In genomic region chr7:24371809-24372145, GRCm38 (mm10) we compare ENCODE assay signal across 17 mouse cellular contexts. TPM values are rescaled to one million over a fixed set of nuclear protein-coding genes. Genes with fewer than 3 reads are reported as not detected.
DNase-seq lines count a peak whose midpoint lies in the region; ATAC-seq and TF ChIP-seq lines count a peak whose summit lies in the region.
"Had no signal": no experiment of that assay in that cellular context is flagged by ENCODE, and none has a peak within 500 bp of the region (broad histone marks: within the 10 kb centered on the region; RNA-seq: fewer than 3 reads in every experiment).

No protein-coding gene starts in this region.

- 0 out of 2 replicates have a peak overlapping the region, but pooled peaks have one; percentile 21 for H3K4me2 ChIP-seq in intestine, postnatal 0 days (replicated peaks; ENCODE audit: low read depth)
- H3K4me2 ChIP-seq in intestine, embryonic 16.5 days (ENCODE audit: low read depth, low read length), result no peak overlapping the region
- H3K4me2 ChIP-seq in liver, embryonic 16.5 days (ENCODE audit: low read depth, low read length), result peak overlapping the region; percentile 95
- no peak overlapping the region for H3K4me2 ChIP-seq in kidney, embryonic 15.5 days
- H3K4me2 ChIP-seq: lung, embryonic 15.5 days; midbrain, embryonic 13.5 days had no signal

- no peak overlapping the region for H3K4me3 ChIP-seq in intestine, postnatal 0 days (ENCODE audit: low read depth, low read length)
- H3K4me3 ChIP-seq in intestine, embryonic 16.5 days (ENCODE audit: low read length), result no peak overlapping the region
- H3K4me3 ChIP-seq in G1E (ENCODE audit: low read depth, low read length), result peak overlapping the region; percentile 81
- peak overlapping the region; percentile 89 for H3K4me3 ChIP-seq in liver, embryonic 16.5 days (ENCODE audit: low read depth, low read length)
- H3K4me3 ChIP-seq in kidney, embryonic 15.5 days (replicated peaks), result no peak overlapping the region
- H3K4me3 ChIP-seq: lung, embryonic 15.5 days; midbrain, embryonic 13.5 days; neural tube, embryonic 13.5 days had no signal

- TF ChIP-seq CTCF in intestine, postnatal 0 days (IDR thresholded peaks at IDR 0.05; ENCODE audit: low read depth), result no peak
- TF ChIP-seq CTCF in G1E (IDR thresholded peaks at IDR 0.05; ENCODE audit: low read depth, low read length), result no peak

- H3K36me3 ChIP-seq in intestine, postnatal 0 days (ENCODE audit: control insufficient read depth, insufficient read depth), result no peaks in the 10 kb centered on the region
- no peaks in the 10 kb centered on the region for H3K36me3 ChIP-seq in intestine, embryonic 16.5 days (ENCODE audit: control insufficient read depth, insufficient read depth, low read length)
- H3K36me3 ChIP-seq in G1E (replicated peaks), result peaks cover 45% of the 10 kb centered on the region
- peaks cover 14% of the 10 kb centered on the region for H3K36me3 ChIP-seq in liver, embryonic 16.5 days (ENCODE audit: control insufficient read depth, insufficient read depth)
- H3K36me3 ChIP-seq in kidney, embryonic 15.5 days, result no peaks in the 10 kb centered on the region
- H3K36me3 ChIP-seq: lung, embryonic 15.5 days; midbrain, embryonic 13.5 days; neural tube, embryonic 13.5 days had no signal

- no peak for ATAC-seq in CD4-positive, CD25-positive, alpha-beta regulatory T cell, adult 4 months
- no peak for ATAC-seq in intestine, postnatal 0 days
- ATAC-seq in intestine, embryonic 16.5 days, result no peak
- no peak for ATAC-seq in G1E (ENCODE audit: extremely low read depth, insufficient number of reproducible peaks, low FRiP score, poor library complexity, severe bottlenecking)
- ATAC-seq in liver, embryonic 16.5 days (ENCODE audit: low read depth), result no peak
- no peak for ATAC-seq in kidney, embryonic 15.5 days (replicated peaks; ENCODE audit: low FRiP score)
- ATAC-seq: midbrain, embryonic 13.5 days had no signal

- peak; percentile 39 for DNase-seq in CD4-positive, CD25-positive, alpha-beta regulatory T cell, adult 2 months (ENCODE audit: low read depth, low spot score)
- DNase-seq in G1E (ENCODE audit: low spot score), result no peak
- no peak for DNase-seq in gastrocnemius, postnatal 25 days
- DNase-seq: kidney, adult 2 months had no signal

- H3K9ac ChIP-seq in intestine, postnatal 0 days (ENCODE audit: low read depth, low read length), result no peak overlapping the region
- no peak overlapping the region for H3K9ac ChIP-seq in intestine, embryonic 16.5 days (ENCODE audit: low read depth, low read length)
- peak overlapping the region; percentile 96 for H3K9ac ChIP-seq in liver, embryonic 16.5 days (ENCODE audit: low read depth, low read length)
- no peak overlapping the region for H3K9ac ChIP-seq in kidney, embryonic 15.5 days
- H3K9ac ChIP-seq: lung, embryonic 15.5 days; midbrain, embryonic 13.5 days; neural tube, embryonic 13.5 days had no signal

- no peaks in the 10 kb centered on the region; the same call in 1 of the 2 replicates for H3K4me1 ChIP-seq in intestine, postnatal 0 days (replicated peaks; ENCODE audit: control insufficient read depth, insufficient read depth, low read length)
- peaks cover 6% of the 10 kb centered on the region for H3K4me1 ChIP-seq in intestine, embryonic 16.5 days (ENCODE audit: control insufficient read depth, insufficient read depth, low read length)
- H3K4me1 ChIP-seq in G1E (ENCODE audit: insufficient read depth, low read depth, low read length), result peaks cover 82% of the 10 kb centered on the region
- H3K4me1 ChIP-seq in liver, embryonic 16.5 days (ENCODE audit: control insufficient read depth, low read depth, low read length), result peaks cover 65% of the 10 kb centered on the region
- peaks cover 30% of the 10 kb centered on the region for H3K4me1 ChIP-seq in kidney, embryonic 15.5 days

- 66% methylated on average over 3 of the region's 3 CpGs for WGBS in intestine, postnatal 0 days
- WGBS in intestine, embryonic 16.5 days, result 61% methylated on average over 3 of the region's 3 CpGs
- 16% methylated on average over 3 of the region's 3 CpGs for WGBS in liver, embryonic 16.5 days (ENCODE audit: insufficient replicate concordance)
- WGBS in kidney, embryonic 15.5 days, result 78% methylated on average over 3 of the region's 3 CpGs

- H3K27ac ChIP-seq in intestine, postnatal 0 days (ENCODE audit: low read depth, low read length), result no peak overlapping the region
- no peak overlapping the region for H3K27ac ChIP-seq in intestine, embryonic 16.5 days (ENCODE audit: low read length)
- peak overlapping the region; percentile 100 for H3K27ac ChIP-seq in liver, embryonic 16.5 days (ENCODE audit: low read length)
- no peak overlapping the region for H3K27ac ChIP-seq in kidney, embryonic 15.5 days
- H3K27ac ChIP-seq: lung, embryonic 15.5 days; midbrain, embryonic 13.5 days had no signal

- no peaks in the 10 kb centered on the region for H3K27me3 ChIP-seq in intestine, postnatal 0 days (replicated peaks; ENCODE audit: control insufficient read depth, insufficient read depth, low read length)
- H3K27me3 ChIP-seq in intestine, embryonic 16.5 days (replicated peaks; ENCODE audit: control insufficient read depth, insufficient read depth, low read length), result no peaks in the 10 kb centered on the region
- H3K27me3 ChIP-seq in G1E (ENCODE audit: insufficient read depth, low read length), result no peaks in the 10 kb centered on the region
- H3K27me3 ChIP-seq in liver, embryonic 16.5 days (ENCODE audit: control insufficient read depth, insufficient read depth, low read depth, low read length), result no peaks in the 10 kb centered on the region
- H3K27me3 ChIP-seq in kidney, embryonic 15.5 days, result no peaks in the 10 kb centered on the region
- H3K27me3 ChIP-seq: lung, embryonic 15.5 days had no signal

- H3K9me3 ChIP-seq in intestine, postnatal 0 days (ENCODE audit: control insufficient read depth), result no peaks in the 10 kb centered on the region
- H3K9me3 ChIP-seq in intestine, embryonic 16.5 days (ENCODE audit: control insufficient read depth, low read length), result no peaks in the 10 kb centered on the region
- no peaks in the 10 kb centered on the region for H3K9me3 ChIP-seq in G1E (replicated peaks)
- no peaks in the 10 kb centered on the region for H3K9me3 ChIP-seq in liver, embryonic 16.5 days (replicated peaks; ENCODE audit: control insufficient read depth, low read length)
- no peaks in the 10 kb centered on the region for H3K9me3 ChIP-seq in kidney, embryonic 15.5 days (replicated peaks)
- H3K9me3 ChIP-seq: lung, embryonic 15.5 days; midbrain, embryonic 13.5 days; neural tube, embryonic 13.5 days had no signal

RNA-seq across cellular contexts. Expression of gene Kcnn4, which starts 1.7 kb away (rescaled TPM):
- 100 to 1,000 TPM; 130 to 152 TPM for polyA plus RNA-seq in CD4-positive, CD25-positive, alpha-beta regulatory T cell, adult 4 months (2017; shearing (Covaris generic))
- 3.2 and 3.7 TPM in 2 replicates for polyA plus RNA-seq in intestine, postnatal 0 days (2015; fragmentation: Nextera tagmentation; extraction: Ambion mirVana)
- 2.5 and 4.3 TPM in 2 replicates for polyA plus RNA-seq in intestine, embryonic 16.5 days (2015; fragmentation: Nextera tagmentation; extraction: Ambion mirVana)
- total RNA-seq in G1E (2014; fragmentation: Nextera tagmentation) (14.0 and 40.3 TPM in 2 replicates), G1E (2017) (20.4 and 22.9 TPM in 2 replicates)
- polyA plus RNA-seq in G1E (2012), result 66.2 and 70.4 TPM in 2 replicates
- polyA plus RNA-seq in liver, embryonic 16.5 days (2015; fragmentation: Nextera tagmentation; extraction: Ambion mirVana), result 91.9 and 93.4 TPM in 2 replicates
- polyA plus RNA-seq in kidney, embryonic 15.5 days (2015; fragmentation: Nextera tagmentation; extraction: Ambion mirVana), result 4.9 and 5.5 TPM in 2 replicates
- total RNA-seq in gastrocnemius, postnatal 25 days (2021), result under 1 TPM; 0.13 to 0.70 TPM

RNA-seq across cellular contexts. Expression of gene Lypd5, which starts 22.8 kb away (rescaled TPM):
- polyA plus RNA-seq in CD4-positive, CD25-positive, alpha-beta regulatory T cell, adult 4 months (2017; shearing (Covaris generic)), result under 1 TPM in 1 of 2 experiments, not detected in 1; 0.19 TPM
- polyA plus RNA-seq in intestine, postnatal 0 days (2015; fragmentation: Nextera tagmentation; extraction: Ambion mirVana), result not detected in 2 replicates
- 0.10 TPM in 1 of 2 replicates, not detected in the other for polyA plus RNA-seq in intestine, embryonic 16.5 days (2015; fragmentation: Nextera tagmentation; extraction: Ambion mirVana)
- total RNA-seq in G1E (2014; fragmentation: Nextera tagmentation) (not detected in 2 replicates), G1E (2017) (not detected in 2 replicates)
- not detected in 2 replicates for polyA plus RNA-seq in G1E (2012)
- not detected in 2 replicates for polyA plus RNA-seq in liver, embryonic 16.5 days (2015; fragmentation: Nextera tagmentation; extraction: Ambion mirVana)
- 0.28 TPM in 1 of 2 replicates, not detected in the other for polyA plus RNA-seq in kidney, embryonic 15.5 days (2015; fragmentation: Nextera tagmentation; extraction: Ambion mirVana)
- total RNA-seq in gastrocnemius, postnatal 25 days (2021), result not detected
- total RNA-seq: adrenal gland, adult 18-20 months; common myeloid progenitor, adult 5-6 weeks; hematopoietic stem cell, adult 5-6 weeks; layer of hippocampus, adult 18-20 months had no signal
- polyA plus RNA-seq: kidney, adult 2 months; lung, embryonic 15.5 days; midbrain, embryonic 13.5 days; neural tube, embryonic 13.5 days had no signal

RNA-seq across cellular contexts. Expression of gene Smg9, which starts 27.6 kb away (rescaled TPM):
- 10 to 100 TPM; 27.9 to 29.4 TPM for polyA plus RNA-seq in CD4-positive, CD25-positive, alpha-beta regulatory T cell, adult 4 months (2017; shearing (Covaris generic))
- polyA plus RNA-seq in intestine, postnatal 0 days (2015; fragmentation: Nextera tagmentation; extraction: Ambion mirVana), result 14.0 and 15.1 TPM in 2 replicates
- 20.4 and 22.0 TPM in 2 replicates for polyA plus RNA-seq in intestine, embryonic 16.5 days (2015; fragmentation: Nextera tagmentation; extraction: Ambion mirVana)
- total RNA-seq in G1E (2014; fragmentation: Nextera tagmentation) (21.7 and 77.3 TPM in 2 replicates), G1E (2017) (16.1 and 19.1 TPM in 2 replicates)
- 61.5 and 67.4 TPM in 2 replicates for polyA plus RNA-seq in G1E (2012)
- 12.8 and 14.3 TPM in 2 replicates for polyA plus RNA-seq in liver, embryonic 16.5 days (2015; fragmentation: Nextera tagmentation; extraction: Ambion mirVana)
- polyA plus RNA-seq in kidney, embryonic 15.5 days (2015; fragmentation: Nextera tagmentation; extraction: Ambion mirVana), result 28.0 and 32.8 TPM in 2 replicates
- 10 to 100 TPM in 1 of 2 experiments, 1 to 10 TPM in 1; 8.2 to 11.0 TPM for total RNA-seq in gastrocnemius, postnatal 25 days (2021)

RNA-seq across cellular contexts. Expression of gene Tescl, which starts 38.0 kb away (rescaled TPM):
- polyA plus RNA-seq in CD4-positive, CD25-positive, alpha-beta regulatory T cell, adult 4 months (2017; shearing (Covaris generic)), result not detected
- polyA plus RNA-seq in intestine, postnatal 0 days (2015; fragmentation: Nextera tagmentation; extraction: Ambion mirVana), result 0.18 TPM in 1 of 2 replicates, not detected in the other
- polyA plus RNA-seq in intestine, embryonic 16.5 days (2015; fragmentation: Nextera tagmentation; extraction: Ambion mirVana), result not detected in 2 replicates
- not detected in 2 replicates for total RNA-seq in G1E (2014; fragmentation: Nextera tagmentation)
- total RNA-seq in G1E (2017), result not detected in 2 replicates
- not detected in 2 replicates for polyA plus RNA-seq in G1E (2012)
- polyA plus RNA-seq in liver, embryonic 16.5 days (2015; fragmentation: Nextera tagmentation; extraction: Ambion mirVana), result not detected in 2 replicates
- 0.43 TPM in 1 of 2 replicates, not detected in the other for polyA plus RNA-seq in kidney, embryonic 15.5 days (2015; fragmentation: Nextera tagmentation; extraction: Ambion mirVana)
- not detected for total RNA-seq in gastrocnemius, postnatal 25 days (2021)
- total RNA-seq: common myeloid progenitor, adult 5-6 weeks; hematopoietic stem cell, adult 5-6 weeks; layer of hippocampus, adult 18-20 months; left cerebral cortex, postnatal 10 days had no signal
- polyA plus RNA-seq: lung, embryonic 15.5 days; midbrain, embryonic 13.5 days had no signal

RNA-seq across cellular contexts. Expression of gene Zfp94, which starts 55.3 kb away (rescaled TPM):
- polyA plus RNA-seq in CD4-positive, CD25-positive, alpha-beta regulatory T cell, adult 4 months (2017; shearing (Covaris generic)), result 10 to 100 TPM; 10.6 to 13.8 TPM
- 3.1 and 3.2 TPM in 2 replicates for polyA plus RNA-seq in intestine, postnatal 0 days (2015; fragmentation: Nextera tagmentation; extraction: Ambion mirVana)
- 6.0 and 7.3 TPM in 2 replicates for polyA plus RNA-seq in intestine, embryonic 16.5 days (2015; fragmentation: Nextera tagmentation; extraction: Ambion mirVana)
- total RNA-seq in G1E (2014; fragmentation: Nextera tagmentation), result 8.9 and 12.5 TPM in 2 replicates
- total RNA-seq in G1E (2017), result 5.4 and 6.0 TPM in 2 replicates
- 3.1 and 3.5 TPM in 2 replicates for polyA plus RNA-seq in G1E (2012)
- polyA plus RNA-seq in liver, embryonic 16.5 days (2015; fragmentation: Nextera tagmentation; extraction: Ambion mirVana), result 1.8 and 2.3 TPM in 2 replicates
- polyA plus RNA-seq in kidney, embryonic 15.5 days (2015; fragmentation: Nextera tagmentation; extraction: Ambion mirVana), result 11.3 and 12.1 TPM in 2 replicates
- total RNA-seq in gastrocnemius, postnatal 25 days (2021), result 1 to 10 TPM; 1.3 to 1.8 TPM

Comparison
In these comparisons a context has a peak if more than half of its experiments do, and no peak if none do; other contexts are left out.
1. H3K4me2 ChIP-seq: peak in intestine, postnatal 0 days (single experiment) and liver, embryonic 16.5 days (single experiment); none in intestine, embryonic 16.5 days (single experiment) and kidney, embryonic 15.5 days (single experiment).
2. H3K4me3 ChIP-seq: peak in G1E (single experiment) and liver, embryonic 16.5 days (single experiment); none in intestine, postnatal 0 days (single experiment), intestine, embryonic 16.5 days (single experiment) and kidney, embryonic 15.5 days (single experiment).
3. RNA of gene Kcnn4, which starts 1.7 kb away (polyA plus RNA-seq): 130 to 152 TPM in CD4-positive, CD25-positive, alpha-beta regulatory T cell, adult 4 months, 91.9 to 93.4 TPM in liver, embryonic 16.5 days and 66.2 to 70.4 TPM in G1E; 4.9 to 5.5 TPM in kidney, embryonic 15.5 days, 2.5 to 4.3 TPM in intestine, embryonic 16.5 days and 3.2 to 3.7 TPM in intestine, postnatal 0 days; every median in the first group is over 10 times any median in the second.